Mouse (Mus musculus): ENCODE measurements at regions not wholly inside any gene's neighbourhood (a gene's known extent, or its start where the extent isn't known, plus 50 kb on each side); places are given as distances from the start of the nearest gene placed in this dataset.

DNA sequence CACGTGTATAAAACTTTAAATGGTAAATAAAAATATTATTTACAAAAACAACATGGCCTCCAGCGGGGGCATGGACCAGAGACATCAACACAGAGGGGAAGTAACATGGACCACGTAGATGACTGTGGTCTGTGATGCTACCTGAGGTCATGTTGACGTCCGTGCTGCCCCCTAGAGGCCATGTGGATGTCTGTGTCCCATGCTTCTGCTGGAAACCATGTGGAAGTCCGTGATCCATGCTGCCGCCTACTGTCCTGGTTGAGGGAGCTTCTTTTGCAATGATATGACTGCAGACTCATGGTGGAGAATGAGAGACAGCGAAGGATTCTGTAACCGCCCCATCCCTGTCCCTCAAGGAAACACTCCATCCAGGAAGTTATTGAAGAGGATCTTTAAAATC is 108.5 kb upstream of the Qrfpr start:
- H3K36me3 ChIP-seq: no peaks in the 10 kb centered on the region
- H3K4me3 ChIP-seq: no peak overlapping the region
- no peaks in the 10 kb centered on the region for H3K27me3 ChIP-seq (ENCODE audit: insufficient read depth, poor library complexity, severe bottlenecking)
- 18% methylated on average over 9 of the region's 9 CpGs for WGBS
- peak; percentile 61 for DNase-seq (ENCODE audit: low spot score)
- H3K4me1 ChIP-seq (replicated peaks): no peaks in the 10 kb centered on the region
- H3K27ac ChIP-seq: no peak overlapping the region
- H3K9me3 ChIP-seq: no peaks in the 10 kb centered on the region

DNA sequence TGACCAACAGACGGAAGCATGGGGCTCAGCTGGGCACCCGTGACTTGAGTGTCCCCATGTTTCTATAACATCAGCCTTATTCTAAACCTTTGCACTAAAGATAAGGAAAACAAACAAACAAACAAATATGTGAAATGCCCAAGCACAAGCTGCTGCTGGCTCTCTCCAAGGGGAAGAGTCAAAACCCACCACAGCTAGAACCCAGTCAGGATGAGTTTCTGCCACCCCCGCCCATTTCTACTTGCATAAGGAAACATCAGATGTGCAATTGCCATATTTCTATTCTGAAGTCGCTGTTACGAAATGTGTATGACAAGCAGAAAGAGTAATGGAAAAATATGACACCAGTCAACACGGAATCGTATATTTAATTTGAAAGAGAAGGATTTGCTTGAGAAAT is 107.5 kb upstream of the Qrfpr start:
- H3K4me3 ChIP-seq: no peak overlapping the region
- no peaks in the 10 kb centered on the region for H3K4me1 ChIP-seq (replicated peaks)
- no peaks in the 10 kb centered on the region for H3K36me3 ChIP-seq
- WGBS: 90% methylated on average over 7 of the region's 7 CpGs
- H3K27ac ChIP-seq: no peak overlapping the region
- H3K27me3 ChIP-seq (ENCODE audit: insufficient read depth, poor library complexity, severe bottlenecking): no peaks in the 10 kb centered on the region
- DNase-seq (ENCODE audit: low spot score): no peak
- H3K9me3 ChIP-seq: no peaks in the 10 kb centered on the region

DNA sequence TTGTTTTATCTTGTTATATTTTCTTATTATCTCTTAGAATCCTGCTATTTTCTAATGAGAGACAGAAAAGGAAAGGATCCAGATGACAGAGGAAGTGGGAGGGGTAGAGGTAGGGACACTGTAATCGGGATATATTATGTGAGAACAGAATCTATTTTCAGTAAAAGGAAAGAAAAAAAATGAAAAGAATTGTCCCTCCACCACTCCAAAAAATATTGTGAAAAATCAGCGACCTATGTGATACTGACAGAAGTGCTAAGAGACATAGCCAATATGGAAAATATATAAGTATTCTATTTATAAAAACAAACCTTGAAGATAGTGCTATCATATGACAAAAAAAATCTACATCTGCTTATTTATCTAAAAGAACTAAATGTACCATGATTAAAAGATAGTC is 106.8 kb upstream of the Qrfpr start:
- Histone ChIP-seq H3K27ac (no peak overlapping the region), H3K36me3 (no peaks in the 10 kb centered on the region), H3K4me1 (replicated peaks) (no peaks in the 10 kb centered on the region), H3K27me3 (ENCODE audit: insufficient read depth, poor library complexity, severe bottlenecking) (no peaks in the 10 kb centered on the region), H3K9me3 (no peaks in the 10 kb centered on the region), H3K4me3 (no peak overlapping the region)
- WGBS: 84% methylated on average over 2 of the region's 2 CpGs
- no peak for DNase-seq (ENCODE audit: low spot score)

DNA sequence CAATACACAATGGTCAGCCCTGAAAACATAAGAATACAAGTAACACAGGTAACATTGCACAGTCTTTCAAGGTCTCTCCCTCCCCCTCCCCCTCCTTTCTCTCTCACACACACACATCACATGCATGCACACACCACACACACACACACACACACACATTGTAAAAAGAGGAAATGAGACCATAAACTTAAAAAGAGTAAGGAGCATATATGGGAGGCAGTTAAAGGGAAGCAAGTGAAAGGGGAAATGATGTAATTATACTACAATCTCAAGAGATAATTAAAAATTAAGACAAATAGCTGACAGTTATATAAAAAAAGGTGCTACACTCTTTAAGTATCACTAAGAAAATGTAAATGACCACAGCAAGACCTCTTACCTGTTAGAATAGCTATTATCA is 96.5 kb upstream of the Qrfpr start:
- H3K4me3 ChIP-seq: no peak overlapping the region
- H3K4me1 ChIP-seq (replicated peaks): no peaks in the 10 kb centered on the region
- DNase-seq (ENCODE audit: low spot score): no peak

DNA sequence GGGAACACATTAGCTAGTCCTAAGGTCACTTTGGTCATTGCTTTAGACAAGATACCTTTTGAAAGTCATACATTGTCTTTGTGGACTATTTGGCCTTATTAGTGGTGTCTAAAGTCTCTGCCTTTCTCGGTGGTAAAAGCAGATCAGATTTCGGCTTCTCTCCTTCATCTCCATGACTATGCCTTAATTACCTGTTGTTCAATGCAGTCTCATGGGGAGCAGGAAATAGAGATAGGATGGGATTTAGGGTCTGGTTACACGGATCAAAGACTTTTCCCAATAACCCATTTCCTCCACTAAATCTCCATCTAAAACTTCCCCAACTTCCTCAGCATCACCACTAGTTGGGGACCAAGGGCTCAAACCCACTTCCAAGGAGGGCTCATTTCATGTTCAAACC is 89.2 kb upstream of the Qrfpr start:
- Histone ChIP-seq H3K36me3 (no peaks in the 10 kb centered on the region), H3K9me3 (no peaks in the 10 kb centered on the region), H3K4me3 (peak overlapping the region; percentile 37; the same call in 1 of the 2 replicates), H3K4me1 (replicated peaks) (peaks cover 8% of the 10 kb centered on the region), H3K27me3 (ENCODE audit: insufficient read depth, poor library complexity, severe bottlenecking) (no peaks in the 10 kb centered on the region), H3K27ac (no peak overlapping the region)
- WGBS: 10% methylated on average over 3 of the region's 3 CpGs
- DNase-seq (ENCODE audit: low spot score): no peak

More for the DNA sequence above, 96.5 kb upstream of the Qrfpr start:
- Histone ChIP-seq H3K27me3 (ENCODE audit: insufficient read depth, poor library complexity, severe bottlenecking) (no peaks in the 10 kb centered on the region), H3K9me3 (no peaks in the 10 kb centered on the region), H3K36me3 (no peaks in the 10 kb centered on the region), H3K27ac (no peak overlapping the region)

DNA sequence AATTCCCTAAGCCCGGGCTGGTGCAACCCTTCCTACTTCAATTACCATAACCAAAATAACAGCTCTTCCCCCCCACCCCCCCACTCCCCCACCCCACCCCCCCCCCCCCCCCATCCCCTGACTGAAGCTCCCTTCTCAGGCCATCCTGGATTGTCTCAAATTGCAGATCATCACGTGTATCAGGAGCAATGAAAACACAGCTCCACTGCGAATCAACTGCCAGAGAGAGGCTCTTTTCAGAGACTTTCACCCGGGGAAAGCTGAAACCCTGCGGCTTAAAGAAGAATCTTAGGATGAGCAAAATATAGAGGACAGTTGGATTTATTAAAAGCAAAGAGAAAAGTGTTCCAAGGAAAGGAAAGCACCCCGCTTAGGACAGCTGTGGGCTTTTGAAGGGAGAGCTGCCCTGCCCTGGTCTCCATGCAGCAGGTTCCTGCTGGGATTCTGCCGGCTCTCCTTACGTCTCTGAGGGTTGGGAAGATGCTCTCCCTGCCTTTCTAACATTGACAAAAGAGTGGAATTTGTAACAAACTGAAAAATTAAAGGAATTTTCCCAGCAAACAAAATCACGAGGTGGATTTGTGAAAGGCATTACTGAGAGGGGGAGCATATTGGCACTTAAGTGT is 88.6 kb upstream of the Qrfpr start:
- Histone ChIP-seq H3K4me3 (peak overlapping the region; percentile 37), H3K4me1 (replicated peaks) (peaks cover 8% of the 10 kb centered on the region), H3K9me3 (no peaks in the 10 kb centered on the region), H3K27me3 (ENCODE audit: insufficient read depth, poor library complexity, severe bottlenecking) (no peaks in the 10 kb centered on the region), H3K36me3 (no peaks in the 10 kb centered on the region), H3K27ac (no peak overlapping the region)
- WGBS: 2% methylated on average over 9 of the region's 9 CpGs
- peak; percentile 16 for DNase-seq (ENCODE audit: low spot score)

DNA sequence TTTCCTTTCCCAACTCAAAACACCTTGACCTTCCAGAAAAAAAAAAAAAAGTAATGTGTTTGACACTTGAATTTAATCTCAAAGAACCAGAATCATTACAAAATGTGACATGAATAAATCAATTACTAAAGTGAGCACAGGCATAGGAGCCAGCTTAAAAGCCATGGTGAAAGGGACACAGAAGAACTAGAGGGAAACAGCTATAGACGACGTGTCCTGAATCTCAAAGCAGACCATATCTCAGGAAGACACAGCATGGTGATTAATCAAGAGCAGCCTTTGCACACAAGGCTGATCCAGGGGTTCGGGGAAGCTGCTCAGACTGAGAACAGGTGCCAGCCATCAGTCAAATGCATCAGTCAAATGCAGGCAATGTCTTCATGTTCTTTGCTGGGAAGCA is 74.7 kb upstream of the Qrfpr start:
- H3K27ac ChIP-seq: no peak overlapping the region
- H3K27me3 ChIP-seq (ENCODE audit: insufficient read depth, poor library complexity, severe bottlenecking): no peaks in the 10 kb centered on the region
- no peak overlapping the region for H3K4me3 ChIP-seq
- no peaks in the 10 kb centered on the region for H3K36me3 ChIP-seq
- DNase-seq (ENCODE audit: low spot score): no peak
- H3K4me1 ChIP-seq (replicated peaks): no peaks in the 10 kb centered on the region
- no peaks in the 10 kb centered on the region for H3K9me3 ChIP-seq
- 80% methylated on average over 3 of the region's 3 CpGs for WGBS

DNA sequence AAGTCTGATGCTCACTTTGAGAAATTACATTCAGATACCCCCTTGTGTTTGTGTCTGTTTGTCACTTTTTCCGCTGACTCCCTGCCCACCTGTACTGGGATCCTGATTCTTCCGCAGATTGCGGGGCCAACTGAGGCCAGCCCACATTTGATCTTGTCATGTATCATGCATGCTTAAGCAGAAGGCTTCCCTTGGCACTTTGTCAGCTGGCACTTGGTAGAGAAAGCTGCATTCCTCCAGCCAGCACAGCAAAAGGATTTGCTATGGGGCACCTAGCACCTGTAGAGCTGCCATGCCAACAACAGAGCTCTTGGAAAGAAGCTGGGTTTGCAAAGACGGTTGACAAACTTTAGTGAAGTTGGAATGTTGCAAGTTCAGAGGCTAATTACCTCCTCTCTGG is 69.9 kb upstream of the Qrfpr start:
- Histone ChIP-seq H3K9me3 (no peaks in the 10 kb centered on the region), H3K36me3 (no peaks in the 10 kb centered on the region), H3K4me1 (replicated peaks) (no peaks in the 10 kb centered on the region), H3K27me3 (ENCODE audit: insufficient read depth, poor library complexity, severe bottlenecking) (no peaks in the 10 kb centered on the region), H3K27ac (no peak overlapping the region), H3K4me3 (no peak overlapping the region)
- WGBS: 94% methylated on average over 4 of the region's 4 CpGs
- no peak for DNase-seq (ENCODE audit: low spot score)

DNA sequence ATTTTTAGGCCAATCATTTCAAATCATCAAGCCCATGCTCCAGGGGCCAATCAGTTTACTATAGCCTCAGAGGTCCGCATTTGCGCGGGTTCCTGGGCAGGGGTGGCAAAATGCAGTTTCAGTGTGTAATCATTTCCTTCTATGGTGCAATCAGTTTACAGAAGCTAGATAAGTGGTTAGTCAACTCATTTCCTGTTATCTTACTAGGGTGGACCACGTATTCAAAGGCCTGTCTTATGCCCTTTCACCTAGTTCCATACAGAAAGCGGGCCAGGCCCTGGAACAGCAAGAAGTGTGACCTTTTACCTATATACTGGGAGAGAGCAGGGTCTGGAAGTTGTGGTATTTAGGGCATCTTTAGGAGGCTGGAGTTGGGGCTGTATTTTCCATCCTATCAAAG is 62.0 kb upstream of the Qrfpr start:
- no peak for DNase-seq (ENCODE audit: low spot score)
- H3K4me1 ChIP-seq (replicated peaks): no peaks in the 10 kb centered on the region

DNA sequence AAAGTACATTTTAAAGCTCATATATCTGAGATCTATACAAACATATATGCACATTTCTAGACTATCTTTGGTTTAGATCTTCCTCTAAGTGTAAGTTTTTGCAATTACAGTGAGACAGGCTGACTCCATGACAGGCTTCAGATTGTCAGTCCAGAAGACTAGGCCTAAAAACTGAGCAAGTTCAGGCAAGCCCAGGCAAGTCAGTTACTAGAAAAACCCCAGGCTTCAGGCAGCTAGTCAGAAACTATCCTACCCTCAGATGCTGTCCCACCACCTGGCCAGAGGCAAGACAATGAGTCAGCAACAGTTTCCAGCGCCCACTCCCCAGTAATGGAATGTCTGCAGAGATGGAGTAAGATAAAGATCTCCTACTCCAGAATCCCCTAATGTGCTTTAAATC is 53.4 kb upstream of the Qrfpr start:
- WGBS: 74% methylated on average over 1 of the region's 1 CpGs
- Histone ChIP-seq H3K4me3 (no peak overlapping the region), H3K4me1 (replicated peaks) (no peaks in the 10 kb centered on the region), H3K27me3 (ENCODE audit: insufficient read depth, poor library complexity, severe bottlenecking) (no peaks in the 10 kb centered on the region), H3K36me3 (no peaks in the 10 kb centered on the region), H3K9me3 (no peaks in the 10 kb centered on the region), H3K27ac (no peak overlapping the region)
- no peak for DNase-seq (ENCODE audit: low spot score)

More for the DNA sequence above, 62.0 kb upstream of the Qrfpr start:
- H3K9me3 ChIP-seq: peaks cover 8% of the 10 kb centered on the region
- no peaks in the 10 kb centered on the region for H3K27me3 ChIP-seq (ENCODE audit: insufficient read depth, poor library complexity, severe bottlenecking)
- H3K4me3 ChIP-seq: no peak overlapping the region
- WGBS: 86% methylated on average over 5 of the region's 5 CpGs
- H3K36me3 ChIP-seq: no peaks in the 10 kb centered on the region
- no peak overlapping the region for H3K27ac ChIP-seq

Data from hindbrain, embryonic 10.5 days (tissue).